Mouse (Mus musculus) cortical plate, adult 2 months (tissue): ENCODE data around the gene Rtl9. TPM values are rescaled to one million over a fixed set of nuclear protein-coding genes. Genes with fewer than 3 reads are reported as not detected.

Source experiments
- H3K27ac ChIP-seq: fragments of 200-500 bp; 2 replicates; pipeline ENCODE4 v1.5.1; 2012; ENCODE audit warnings: low read length, control low read depth, inconsistent platforms; ENCODE audit not compliant: insufficient read depth
- H3K4me1 ChIP-seq: fragments of 200-500 bp; 2 replicates; pipeline ENCODE4 v1.6.1; 2011; ENCODE audit warnings: low read length; ENCODE audit not compliant: control insufficient read depth, insufficient read depth
- H3K4me3 ChIP-seq: fragments of 200-500 bp; 2 replicates; pipeline ENCODE4 v1.5.1; 2011; ENCODE audit warnings: mild to moderate bottlenecking, low read length, control low read depth; ENCODE audit not compliant: insufficient read depth
- CTCF ChIP-seq: fragments of 200-500 bp; IDR thresholded peaks from 2 replicates; pipeline ENCODE4 v1.5.1; 2011; ENCODE audit warnings: mild to moderate bottlenecking, control low read depth, low read length; ENCODE audit not compliant: insufficient read depth; ENCODE audit errors: extremely low read depth
- POLR2A ChIP-seq: fragments of 200-500 bp; IDR thresholded peaks from 2 replicates; pipeline ENCODE4 v1.6.1; 2011; ENCODE audit warnings: mild to moderate bottlenecking, low read length, control low read depth; ENCODE audit not compliant: insufficient read depth; ENCODE audit errors: extremely low read depth
- polyA plus RNA-seq: library from polyadenylated mRNA; depleted of rRNA; stranded (reverse); fragments of >200 nt; gene quantifications from 2 replicates; pipeline ENCODE4 v1.2.3, GENCODE M21; 2012; rRNA removed

The Rtl9 gene
- polyA plus RNA-seq, 1 experiment: 0.77 TPM

DNA sequence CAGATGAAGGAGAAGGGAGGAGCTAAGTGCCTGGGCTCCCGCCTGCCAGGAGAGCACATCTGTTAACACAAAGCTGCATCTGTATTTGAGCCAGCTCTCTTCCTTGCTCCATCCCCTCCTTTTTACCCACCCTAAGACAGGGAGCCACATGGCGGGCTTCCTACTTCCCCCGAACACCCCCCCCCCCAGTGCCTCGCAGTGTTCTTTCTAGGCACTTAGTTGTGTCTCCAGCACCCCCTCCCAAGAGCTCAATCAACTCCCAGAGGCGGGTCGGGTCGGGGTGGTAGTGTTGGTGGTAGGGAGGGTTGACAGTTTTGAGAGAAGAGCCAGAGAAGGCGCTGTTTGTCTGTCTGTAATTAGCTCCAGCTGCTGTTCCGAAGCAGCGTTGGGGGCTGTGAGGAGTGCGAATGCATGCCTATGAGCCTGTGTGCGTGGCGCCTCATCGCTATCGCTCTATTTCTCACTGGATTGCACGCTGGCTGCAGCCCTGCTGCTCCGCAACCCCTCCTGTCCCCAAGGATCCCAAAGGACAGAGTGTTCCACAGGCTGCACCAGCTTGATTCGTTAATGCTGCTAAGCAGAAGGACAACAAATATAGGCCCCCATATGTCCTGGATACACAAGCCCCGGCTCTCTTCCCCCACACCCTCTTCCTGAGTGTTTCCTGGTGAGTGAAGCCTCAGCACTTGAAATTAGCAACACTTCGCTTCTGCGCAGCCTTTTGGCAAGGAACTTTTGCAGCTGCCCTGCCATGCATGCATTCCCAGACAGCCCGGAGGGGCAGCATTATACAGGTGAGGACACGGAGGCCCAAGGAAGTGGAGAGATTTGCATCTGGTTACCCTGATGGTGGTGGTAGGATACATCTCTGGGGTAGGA is 18.7 kb upstream of the Rtl9 start:
- H3K27ac ChIP-seq: no peak overlapping the region

DNA sequence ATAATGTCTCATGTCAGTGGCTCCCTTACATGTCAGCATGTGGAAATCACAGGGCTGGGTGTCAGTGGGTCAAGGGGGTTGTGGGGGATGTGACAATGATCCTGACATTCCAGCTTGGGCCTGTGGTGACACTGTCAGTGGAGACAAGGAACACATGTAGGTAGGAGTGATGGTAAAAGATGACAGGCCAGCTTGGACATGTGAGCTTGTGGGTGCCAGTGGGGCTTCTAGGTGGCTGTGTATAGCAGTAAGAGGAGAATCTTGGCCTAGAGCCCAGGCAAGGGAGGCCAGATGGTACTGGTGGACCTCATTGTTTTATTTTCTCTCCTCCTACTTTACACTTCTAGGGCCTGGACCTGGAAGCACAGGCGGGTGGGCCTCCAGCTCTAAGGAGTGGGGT is 16.7 kb upstream of the Rtl9 start:
- no peak overlapping the region for H3K27ac ChIP-seq
- peaks cover 3% of the 10 kb centered on the region; the same call in 1 of the 2 replicates for H3K4me1 ChIP-seq
- no peak overlapping the region for H3K4me3 ChIP-seq
- TF ChIP-seq POLR2A: no peak
- TF ChIP-seq CTCF: no peak

More for the DNA sequence above, 18.7 kb upstream of the Rtl9 start:
- Histone ChIP-seq H3K4me1 (peaks cover 3% of the 10 kb centered on the region; the same call in 1 of the 2 replicates), H3K4me3 (peak overlapping the region; percentile 22; the same call in 1 of the 2 replicates)
- TF ChIP-seq CTCF (no peak), POLR2A (no peak)

DNA sequence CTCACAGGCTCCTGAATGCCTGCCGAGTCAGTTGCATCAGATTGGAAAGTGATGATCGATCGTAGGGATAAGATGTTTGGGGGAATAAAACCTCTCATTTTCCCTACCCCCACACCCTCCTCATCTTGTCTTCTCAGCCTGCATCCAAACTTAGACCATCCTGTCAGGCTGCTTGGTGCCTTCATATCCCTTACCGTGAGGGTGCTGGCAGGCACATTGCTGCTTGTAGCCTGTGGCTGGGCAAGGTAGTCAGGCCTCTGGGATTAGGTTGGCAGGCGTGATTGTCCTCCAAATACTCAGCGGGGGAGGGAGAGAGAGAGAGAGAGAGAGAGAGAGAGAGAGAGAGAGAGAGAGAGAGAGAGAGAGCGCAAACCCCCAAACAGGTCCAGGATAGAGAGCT is 11.2 kb upstream of the Rtl9 start:
- TF ChIP-seq POLR2A (peak; percentile 47; the same call in 1 of the 2 replicates), CTCF (no peak)
- Histone ChIP-seq H3K4me3 (peak overlapping the region; percentile 95), H3K27ac (peak overlapping the region; percentile 74), H3K4me1 (peaks cover 1% of the 10 kb centered on the region; the same call in 1 of the 2 replicates)

DNA sequence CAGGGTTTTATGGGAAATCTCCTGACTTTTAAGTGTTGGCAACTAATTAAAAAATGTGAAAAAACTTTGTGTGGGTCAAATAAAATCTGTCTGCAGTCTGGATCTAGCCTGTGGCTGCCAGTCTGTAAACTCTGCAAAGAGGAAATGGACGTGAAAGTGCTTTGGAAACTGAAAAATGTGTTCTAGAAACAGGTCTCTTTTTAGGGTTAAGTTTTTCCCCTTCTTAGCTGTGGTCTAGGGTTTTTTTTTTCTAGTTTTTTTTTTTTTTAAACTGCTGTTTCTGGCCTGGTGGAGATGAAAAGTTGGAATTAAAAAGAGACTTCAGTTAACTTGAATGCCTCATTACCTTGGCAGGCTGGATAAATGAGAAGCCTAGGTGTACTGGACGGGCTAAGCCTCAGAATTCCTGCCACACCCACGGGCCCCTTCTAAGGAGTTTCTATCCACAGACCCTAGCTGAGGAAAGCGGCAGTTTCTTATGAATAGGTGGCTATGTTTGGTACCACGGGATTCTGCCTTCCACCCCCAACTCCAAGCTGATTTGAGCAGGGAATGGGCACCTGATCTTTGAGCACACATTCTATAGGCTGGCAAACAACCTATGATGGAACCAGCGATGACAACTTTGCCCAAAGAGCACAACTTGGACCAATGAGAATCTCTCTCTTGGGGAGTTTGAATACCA is 8.3 kb upstream of the Rtl9 start:
- H3K4me1 ChIP-seq: no peaks in the 10 kb centered on the region; the same call in 1 of the 2 replicates
- TF ChIP-seq POLR2A (no peak), CTCF (no peak)
- no peak overlapping the region for H3K27ac ChIP-seq
- H3K4me3 ChIP-seq: no peak overlapping the region

DNA sequence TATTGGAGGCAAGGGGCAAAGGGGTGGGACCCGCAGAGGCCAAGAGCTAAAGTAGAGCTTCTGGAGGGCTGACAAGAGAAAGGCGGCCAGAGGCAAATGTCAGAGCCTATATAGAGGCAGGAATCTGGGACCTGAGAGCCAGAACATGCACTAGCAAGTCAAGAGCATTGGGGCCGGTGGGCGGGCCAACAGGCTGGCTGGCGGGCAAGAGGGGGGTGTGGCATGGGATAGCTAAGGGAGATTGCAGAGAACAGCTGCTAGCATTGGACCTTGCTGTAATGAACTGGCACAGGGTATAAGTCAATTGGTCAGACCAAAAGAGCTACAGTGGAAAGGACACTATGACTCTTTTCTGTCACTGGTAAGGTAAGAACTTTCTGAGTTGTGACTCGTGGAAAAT is 1.8 kb upstream of the Rtl9 start:
- no peak for TF ChIP-seq CTCF
- no peak for TF ChIP-seq POLR2A
- no peak overlapping the region for H3K4me3 ChIP-seq
- no peak overlapping the region for H3K27ac ChIP-seq
- no peaks in the 10 kb centered on the region for H3K4me1 ChIP-seq

DNA sequence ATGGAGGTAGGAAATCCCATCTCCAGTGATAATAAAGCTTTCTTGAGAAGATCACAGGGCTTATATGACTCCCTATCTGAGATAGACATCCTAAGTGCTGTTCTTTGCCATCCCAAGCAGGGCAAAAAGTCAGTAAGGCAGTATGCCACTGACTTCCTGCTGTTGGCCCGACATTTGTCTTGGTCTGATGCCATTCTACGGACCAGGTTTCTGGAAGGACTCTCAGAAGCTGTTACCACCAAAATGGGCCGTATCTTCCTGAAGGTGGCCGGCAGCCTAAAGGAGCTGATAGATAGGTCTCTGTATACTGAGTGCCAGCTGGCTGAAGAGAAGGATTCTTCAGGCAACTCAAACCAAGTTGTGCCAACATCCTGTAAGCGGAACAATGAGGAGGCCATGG is 3.8 kb downstream of the Rtl9 start:
- H3K4me3 ChIP-seq: no peak overlapping the region
- no peaks in the 10 kb centered on the region for H3K4me1 ChIP-seq
- no peak for TF ChIP-seq POLR2A
- TF ChIP-seq CTCF: no peak
- no peak overlapping the region for H3K27ac ChIP-seq

DNA sequence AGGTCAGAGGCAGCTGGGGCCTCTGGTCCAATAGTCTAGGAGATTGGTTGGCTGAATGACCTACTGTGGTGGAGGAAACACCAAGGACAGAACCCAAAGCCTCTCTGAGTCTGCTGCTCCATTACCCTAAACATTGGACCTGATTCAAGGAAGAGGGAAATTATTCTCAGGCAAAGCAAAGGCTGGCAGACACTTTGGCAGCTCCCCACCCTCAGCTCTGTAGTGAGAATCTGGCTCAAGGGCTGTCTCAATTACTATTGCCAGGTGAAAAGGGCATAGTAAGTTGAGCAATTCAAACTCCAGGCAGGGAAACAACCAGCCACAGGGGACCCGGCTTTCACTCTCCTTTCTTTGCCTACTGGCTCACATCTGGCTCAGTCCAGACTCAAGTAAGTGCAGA is 6.5 kb downstream of the Rtl9 start:
- H3K4me1 ChIP-seq: no peaks in the 10 kb centered on the region
- no peak for TF ChIP-seq POLR2A
- no peak for TF ChIP-seq CTCF
- no peak overlapping the region for H3K4me3 ChIP-seq
- no peak overlapping the region for H3K27ac ChIP-seq

DNA sequence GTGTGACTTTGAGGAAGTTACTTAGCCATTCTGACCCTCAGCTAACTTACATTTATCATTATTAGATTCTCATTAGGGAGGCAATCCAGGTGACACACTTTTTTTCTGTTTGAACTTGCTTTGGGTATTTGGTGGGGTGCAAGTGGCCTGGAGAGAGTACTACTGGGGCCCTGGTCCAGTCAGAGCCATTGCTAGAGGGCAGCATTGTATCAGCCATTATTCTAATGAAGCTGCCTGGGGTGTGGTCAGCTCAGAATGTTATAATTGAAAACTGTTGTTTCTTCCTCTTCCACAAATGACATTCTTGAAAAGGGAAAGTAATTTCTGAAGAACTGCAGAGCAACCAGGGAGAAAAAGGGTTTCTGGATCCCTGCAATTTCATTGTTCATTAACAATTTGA is 13.2 kb downstream of the Rtl9 start:
- H3K4me3 ChIP-seq: no peak overlapping the region
- TF ChIP-seq CTCF (0 out of 2 replicates have a peak, but pooled peaks have one; percentile 13), POLR2A (no peak)
- no peak overlapping the region for H3K27ac ChIP-seq
- H3K4me1 ChIP-seq: no peaks in the 10 kb centered on the region

Other genes starting within 250 kb of the Rtl9 start
- 1.6 and 1.7 TPM in 2 replicates for gene Ammecr1, start 132.9 kb upstream of the Rtl9 start, polyA plus RNA-seq